Mouse (Mus musculus): Measurements from ENCODE around the gene Itgav. TPM values are rescaled to one million over a fixed set of nuclear protein-coding genes. Genes with fewer than 3 reads are reported as not detected.
"Not testable (repeated sequence)": the region's sequence is repeated elsewhere in the genome, so short reads cannot be mapped to it uniquely, and the experiment has no call there.

Itgav gene
- polyA plus RNA-seq, 2 experiments = 38.1 to 87.5 TPM

GRCm38 (mm10) chr2:83699324-83699723 is 24.9 kb upstream of the Itgav start:
- Histone ChIP-seq H3K4me3 (replicated peaks; ENCODE audit: low read length) (no peak overlapping the region), H3K4me1 (ENCODE audit: control insufficient read depth, insufficient read depth, low read length) (no peaks in the 10 kb centered on the region), H3K27me3 (ENCODE audit: control insufficient read depth, insufficient read depth, low read length) (no peaks in the 10 kb centered on the region), H3K9ac (ENCODE audit: low read depth, low read length, severe bottlenecking) (no peak overlapping the region), H3K36me3 (ENCODE audit: control insufficient read depth, insufficient read depth, low read length) (no peaks in the 10 kb centered on the region), H3K9me3 (ENCODE audit: control insufficient read depth, low read length) (no peaks in the 10 kb centered on the region), H3K27ac (replicated peaks; ENCODE audit: low read depth, low read length) (no peak overlapping the region), H3K4me2 (replicated peaks; ENCODE audit: low read depth, low read length, severe bottlenecking) (no peak overlapping the region)
- ATAC-seq (ENCODE audit: low FRiP score, low read depth) = no peak
- TF ChIP-seq POLR2A (IDR thresholded peaks at IDR 0.05; ENCODE audit: borderline replicate concordance, extremely low read depth, insufficient read depth, insufficient read length) = no peak
- 52% methylated on average over 1 of the region's 1 CpGs for WGBS
- DNase-seq (ENCODE audit: low spot score) = no peak

- no peak overlapping the region for H3K27ac ChIP-seq (replicated peaks; ENCODE audit: low read depth, low read length)
- no peak overlapping the region for H3K4me2 ChIP-seq (replicated peaks; ENCODE audit: low read depth, low read length, severe bottlenecking)
- ATAC-seq (ENCODE audit: low FRiP score, low read depth) (no peak), DNase-seq (ENCODE audit: low spot score) (no peak)
- H3K36me3 ChIP-seq (ENCODE audit: control insufficient read depth, insufficient read depth, low read length) = no peaks in the 10 kb centered on the region
- no peak overlapping the region for H3K9ac ChIP-seq (ENCODE audit: low read depth, low read length, severe bottlenecking)
- no peak for TF ChIP-seq POLR2A (IDR thresholded peaks at IDR 0.05; ENCODE audit: borderline replicate concordance, extremely low read depth, insufficient read depth, insufficient read length)
- H3K4me3 ChIP-seq (replicated peaks; ENCODE audit: low read length) = no peak overlapping the region
- 74% methylated on average over 4 of the region's 4 CpGs for WGBS
- H3K4me1 ChIP-seq (ENCODE audit: control insufficient read depth, insufficient read depth, low read length) = no peaks in the 10 kb centered on the region
- H3K27me3 ChIP-seq (ENCODE audit: control insufficient read depth, insufficient read depth, low read length) = no peaks in the 10 kb centered on the region
- H3K9me3 ChIP-seq (ENCODE audit: control insufficient read depth, low read length) = no peaks in the 10 kb centered on the region
Observed at GRCm38 (mm10) chr2:83700667-83701066, 23.5 kb upstream of the Itgav start.

- no peak for TF ChIP-seq POLR2A (IDR thresholded peaks at IDR 0.05; ENCODE audit: borderline replicate concordance, extremely low read depth, insufficient read depth, insufficient read length)
- Histone ChIP-seq H3K27ac (replicated peaks; ENCODE audit: low read depth, low read length) (no peak overlapping the region), H3K4me2 (replicated peaks; ENCODE audit: low read depth, low read length, severe bottlenecking) (no peak overlapping the region), H3K4me1 (ENCODE audit: control insufficient read depth, insufficient read depth, low read length) (0 out of 2 replicates have a peak, but pooled peaks cover 4% of the 10 kb centered on the region), H3K9ac (ENCODE audit: low read depth, low read length, severe bottlenecking) (no peak overlapping the region), H3K9me3 (ENCODE audit: control insufficient read depth, low read length) (no peaks in the 10 kb centered on the region), H3K36me3 (ENCODE audit: control insufficient read depth, insufficient read depth, low read length) (no peaks in the 10 kb centered on the region), H3K4me3 (replicated peaks; ENCODE audit: low read length) (no peak overlapping the region), H3K27me3 (ENCODE audit: control insufficient read depth, insufficient read depth, low read length) (no peaks in the 10 kb centered on the region)
- ATAC-seq (ENCODE audit: low FRiP score, low read depth) (no peak), DNase-seq (ENCODE audit: low spot score) (no peak)
- WGBS = 90% methylated on average over 7 of the region's 7 CpGs
Observed at GRCm38 (mm10) chr2:83702411-83702810, 21.8 kb upstream of the Itgav start.

GRCm38 (mm10) chr2:83705580-83706158 is 18.5 kb upstream of the Itgav start:
- H3K4me1 ChIP-seq (ENCODE audit: control insufficient read depth, insufficient read depth, low read length) = peaks cover 24% of the 10 kb centered on the region
- DNase-seq (ENCODE audit: low spot score) (no peak), ATAC-seq (ENCODE audit: low FRiP score, low read depth) (no peak)
- H3K9me3 ChIP-seq (ENCODE audit: control insufficient read depth, low read length) = no peaks in the 10 kb centered on the region
- H3K4me2 ChIP-seq (replicated peaks; ENCODE audit: low read depth, low read length, severe bottlenecking) = no peak overlapping the region
- no peaks in the 10 kb centered on the region for H3K27me3 ChIP-seq (ENCODE audit: control insufficient read depth, insufficient read depth, low read length)
- no peak overlapping the region for H3K9ac ChIP-seq (ENCODE audit: low read depth, low read length, severe bottlenecking)
- no peak overlapping the region for H3K27ac ChIP-seq (replicated peaks; ENCODE audit: low read depth, low read length)
- 68% methylated on average over 9 of the region's 9 CpGs for WGBS
- no peak for TF ChIP-seq POLR2A (IDR thresholded peaks at IDR 0.05; ENCODE audit: borderline replicate concordance, extremely low read depth, insufficient read depth, insufficient read length)
- no peaks in the 10 kb centered on the region for H3K36me3 ChIP-seq (ENCODE audit: control insufficient read depth, insufficient read depth, low read length)
- no peak overlapping the region for H3K4me3 ChIP-seq (replicated peaks; ENCODE audit: low read length)

DNA sequence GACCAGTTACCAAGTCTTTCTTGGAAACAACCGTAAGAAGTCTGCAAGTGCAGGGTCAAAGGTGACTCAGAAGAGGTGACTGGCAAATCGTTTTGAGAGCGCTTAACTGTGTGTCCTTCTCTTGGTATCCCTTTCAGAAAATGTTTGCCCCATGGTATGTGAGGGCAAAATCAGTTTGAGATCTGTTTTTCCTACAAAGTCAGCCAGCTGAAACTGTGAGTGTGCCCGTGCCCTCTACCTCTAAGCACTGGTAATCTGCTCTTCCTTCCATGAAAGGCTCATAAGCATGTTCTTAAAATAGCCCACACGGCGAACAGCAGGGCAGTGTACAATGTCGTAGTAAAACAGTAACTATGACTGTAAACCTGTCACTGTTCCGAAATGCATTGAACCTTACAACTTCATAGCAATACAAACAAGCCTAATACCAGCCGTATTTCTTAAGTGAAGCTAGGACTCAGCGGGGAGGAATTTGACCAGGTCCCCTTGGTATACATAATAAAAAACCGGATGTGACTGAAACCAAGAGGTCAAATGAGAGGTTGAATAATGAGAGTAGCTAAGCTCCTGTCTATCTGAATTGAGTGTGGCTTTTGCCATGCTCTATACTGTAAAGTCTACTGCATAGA is 14.2 kb upstream of the Itgav start:
- Histone ChIP-seq H3K27me3 (ENCODE audit: control insufficient read depth, insufficient read depth, low read length) (no peaks in the 10 kb centered on the region), H3K4me3 (replicated peaks; ENCODE audit: low read length) (no peak overlapping the region), H3K4me2 (replicated peaks; ENCODE audit: low read depth, low read length, severe bottlenecking) (no peak overlapping the region; the same call in 1 of the 2 replicates), H3K4me1 (ENCODE audit: control insufficient read depth, insufficient read depth, low read length) (peaks cover 28% of the 10 kb centered on the region), H3K36me3 (ENCODE audit: control insufficient read depth, insufficient read depth, low read length) (no peaks in the 10 kb centered on the region), H3K9ac (ENCODE audit: low read depth, low read length, severe bottlenecking) (no peak overlapping the region), H3K9me3 (ENCODE audit: control insufficient read depth, low read length) (no peaks in the 10 kb centered on the region), H3K27ac (replicated peaks; ENCODE audit: low read depth, low read length) (no peak overlapping the region; the same call in 1 of the 2 replicates)
- DNase-seq (ENCODE audit: low spot score) (no peak), ATAC-seq (ENCODE audit: low FRiP score, low read depth) (no peak)
- WGBS = 15% methylated on average over 11 of the region's 11 CpGs
- TF ChIP-seq POLR2A (IDR thresholded peaks at IDR 0.05; ENCODE audit: borderline replicate concordance, extremely low read depth, insufficient read depth, insufficient read length) = no peak

DNA sequence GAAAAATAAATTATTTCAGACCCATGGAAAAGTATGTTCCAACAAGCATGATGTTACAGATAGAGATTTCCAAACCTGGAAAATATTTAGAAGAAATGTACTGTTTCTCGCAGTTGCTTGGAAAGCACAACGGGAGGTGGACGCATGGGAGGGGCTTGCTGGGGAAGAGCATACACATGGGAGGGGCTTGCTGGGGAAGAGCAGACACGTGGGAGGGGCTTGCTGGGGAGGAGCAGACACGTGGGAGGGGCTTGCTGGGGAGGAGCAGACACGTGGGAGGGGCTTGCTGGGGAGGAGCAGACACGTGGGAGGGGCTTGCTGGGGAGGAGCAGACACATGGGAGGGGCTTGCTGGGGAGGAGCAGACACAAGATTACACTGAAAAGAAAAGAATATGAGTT is 10.9 kb upstream of the Itgav start:
- not testable (repeated sequence) for H3K9ac ChIP-seq (ENCODE audit: low read depth, low read length, severe bottlenecking); H3K27ac ChIP-seq (replicated peaks; ENCODE audit: low read depth, low read length); H3K27me3 ChIP-seq (ENCODE audit: control insufficient read depth, insufficient read depth, low read length); H3K9me3 ChIP-seq (ENCODE audit: control insufficient read depth, low read length); ATAC-seq (ENCODE audit: low FRiP score, low read depth); H3K4me2 ChIP-seq (replicated peaks; ENCODE audit: low read depth, low read length, severe bottlenecking); H3K4me3 ChIP-seq (replicated peaks; ENCODE audit: low read length); H3K36me3 ChIP-seq (ENCODE audit: control insufficient read depth, insufficient read depth, low read length); DNase-seq (ENCODE audit: low spot score)
- WGBS = 73% methylated on average over 7 of the region's 7 CpGs
- peaks cover 23% of the 10 kb centered on the region for H3K4me1 ChIP-seq (ENCODE audit: control insufficient read depth, insufficient read depth, low read length)

Measured in limb, embryonic 14.5 days (tissue).